Mouse (Mus musculus): Measurements from ENCODE around the gene Map7. TPM values are rescaled to one million over a fixed set of nuclear protein-coding genes. Genes with fewer than 3 reads are reported as not detected.

Gene Map7
- total RNA-seq, 1 experiment: 35.2 TPM

GRCm38 (mm10) chr10:20267032-20267431, 118.8 kb downstream of the Map7 start:
- H3K4me1 ChIP-seq (ENCODE audit: control insufficient read depth in 2 of 2, insufficient read depth in 2 of 2, low read length in 2 of 2, poor library complexity in 1 of 2): 0 out of 4 replicates have a peak, but pooled peaks cover 0 to under 1% of the 10 kb centered on the region in 2 experiments

DNA sequence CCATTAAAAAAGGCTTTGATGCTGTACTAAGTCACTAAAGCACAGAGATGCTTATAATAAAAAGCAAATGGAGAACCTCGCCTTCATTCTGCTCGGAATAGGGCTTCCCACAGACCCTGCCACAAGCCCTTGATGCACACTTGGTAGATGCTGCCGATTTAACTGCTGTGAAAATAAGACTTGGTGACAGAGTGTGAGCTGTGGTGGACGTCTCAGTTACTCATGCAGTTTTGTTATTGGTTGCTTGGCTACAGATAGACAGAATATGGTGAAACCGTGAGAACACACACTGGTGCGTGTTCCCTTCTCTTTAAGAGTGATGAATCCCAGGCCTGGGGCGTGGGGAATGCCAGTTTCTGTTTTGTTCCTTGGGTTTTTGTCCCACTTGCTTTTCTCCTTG, 120.7 kb downstream of the Map7 start:
- peaks cover 20% of the 10 kb centered on the region for H3K36me3 ChIP-seq (ENCODE audit: control insufficient read depth, insufficient read depth, low read length, poor library complexity, severe bottlenecking)
- in situ Hi-C loops (cut with MboI; ENCODE audit: low sequenced_read_pairs in 2 of 2, unreplicated experiment in 2 of 2): no loop called here
- H3K27ac ChIP-seq (ENCODE audit: insufficient read depth, low read depth, low read length, poor library complexity, severe bottlenecking): no peak overlapping the region
- TF ChIP-seq CHD2 (IDR thresholded peaks at IDR 0.05; ENCODE audit: low read depth, low read length): no peak
- no peak for TF ChIP-seq ZNF384 (IDR thresholded peaks at IDR 0.05; ENCODE audit: low read depth, low read length)
- TF ChIP-seq MAFK (IDR thresholded peaks at IDR 0.05; ENCODE audit: insufficient read depth, low read depth, low read length): no peak
- TF ChIP-seq ZC3H11A (IDR thresholded peaks at IDR 0.05; ENCODE audit: borderline replicate concordance, low read depth, low read length): no peak
- TF ChIP-seq HCFC1 (IDR thresholded peaks at IDR 0.05; ENCODE audit: borderline replicate concordance, insufficient read depth, low read length): no peak
- H3K9ac ChIP-seq (ENCODE audit: insufficient read depth, low read depth, low read length, poor library complexity, severe bottlenecking): no peak overlapping the region
- H3K4me1 ChIP-seq (ENCODE audit: control insufficient read depth in 2 of 2, insufficient read depth in 2 of 2, low read length in 2 of 2, poor library complexity in 1 of 2): peaks cover 0 to 4% of the 10 kb centered on the region in 2 experiments; a peak in 2 of 4 replicates
- DNase-seq (ENCODE audit: low read depth, low spot score): no peak
- no peaks in the 10 kb centered on the region for H3K9me3 ChIP-seq (ENCODE audit: control insufficient read depth, insufficient read depth, low read depth, low read length)
- no peak overlapping the region for H3K4me3 ChIP-seq (ENCODE audit: insufficient read depth in 1 of 2, low read depth in 1 of 2, low read length in 2 of 2, poor library complexity in 1 of 2, severe bottlenecking in 1 of 2)

More at GRCm38 (mm10) chr10:20267032-20267431, 118.8 kb downstream of the Map7 start:
- H3K36me3 ChIP-seq (ENCODE audit: control insufficient read depth, insufficient read depth, low read length, poor library complexity, severe bottlenecking): peaks cover 19% of the 10 kb centered on the region
- H3K4me3 ChIP-seq (ENCODE audit: insufficient read depth in 1 of 2, low read depth in 1 of 2, low read length in 2 of 2, poor library complexity in 1 of 2, severe bottlenecking in 1 of 2): no peak overlapping the region
- H3K9ac ChIP-seq (ENCODE audit: insufficient read depth, low read depth, low read length, poor library complexity, severe bottlenecking): no peak overlapping the region
- TF ChIP-seq ZNF384 (IDR thresholded peaks at IDR 0.05; ENCODE audit: low read depth, low read length) (no peak), HCFC1 (IDR thresholded peaks at IDR 0.05; ENCODE audit: borderline replicate concordance, insufficient read depth, low read length) (no peak), ZC3H11A (IDR thresholded peaks at IDR 0.05; ENCODE audit: borderline replicate concordance, low read depth, low read length) (no peak), CHD2 (IDR thresholded peaks at IDR 0.05; ENCODE audit: low read depth, low read length) (no peak), MAFK (IDR thresholded peaks at IDR 0.05; ENCODE audit: insufficient read depth, low read depth, low read length) (no peak)
- H3K27ac ChIP-seq (ENCODE audit: insufficient read depth, low read depth, low read length, poor library complexity, severe bottlenecking): no peak overlapping the region
- H3K9me3 ChIP-seq (ENCODE audit: control insufficient read depth, insufficient read depth, low read depth, low read length): no peaks in the 10 kb centered on the region
- DNase-seq (ENCODE audit: low read depth, low spot score): no peak
- in situ Hi-C loops (cut with MboI; ENCODE audit: low sequenced_read_pairs in 2 of 2, unreplicated experiment in 2 of 2): no loop called here

DNA sequence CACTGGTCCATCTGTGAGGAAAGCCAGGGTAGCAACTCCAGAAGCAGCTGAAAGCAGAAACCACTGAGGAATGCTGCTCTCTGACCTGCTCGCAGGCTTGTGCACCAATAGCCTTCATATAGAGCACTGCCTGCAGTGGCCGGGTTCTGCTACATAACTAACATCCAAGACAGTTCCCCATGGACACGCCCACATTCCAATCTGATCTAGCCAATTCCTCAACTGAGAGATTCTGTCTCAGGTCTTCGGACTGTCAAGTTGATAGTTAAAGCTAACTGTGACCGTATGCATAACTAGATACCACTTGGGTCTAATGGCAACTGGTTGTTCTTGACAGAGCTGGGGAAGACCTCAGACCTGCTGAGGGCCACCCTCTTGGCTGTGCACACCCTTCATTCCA, 124.1 kb downstream of the Map7 start:
- no peak for DNase-seq (ENCODE audit: low read depth, low spot score)
- no peak overlapping the region for H3K4me3 ChIP-seq (ENCODE audit: insufficient read depth in 1 of 2, low read depth in 1 of 2, low read length in 2 of 2, poor library complexity in 1 of 2, severe bottlenecking in 1 of 2)
- no peak overlapping the region for H3K9ac ChIP-seq (ENCODE audit: insufficient read depth, low read depth, low read length, poor library complexity, severe bottlenecking)
- H3K27ac ChIP-seq (ENCODE audit: insufficient read depth, low read depth, low read length, poor library complexity, severe bottlenecking): no peak overlapping the region
- in situ Hi-C loops (cut with MboI; ENCODE audit: low sequenced_read_pairs in 2 of 2, unreplicated experiment in 2 of 2): no loop called here
- H3K9me3 ChIP-seq (ENCODE audit: control insufficient read depth, insufficient read depth, low read depth, low read length): no peaks in the 10 kb centered on the region
- H3K4me1 ChIP-seq (ENCODE audit: control insufficient read depth in 2 of 2, insufficient read depth in 2 of 2, low read length in 2 of 2, poor library complexity in 1 of 2): peaks cover 0 to 4% of the 10 kb centered on the region in 2 experiments; a peak in 2 of 4 replicates
- H3K36me3 ChIP-seq (ENCODE audit: control insufficient read depth, insufficient read depth, low read length, poor library complexity, severe bottlenecking): peaks cover 21% of the 10 kb centered on the region
- TF ChIP-seq MAFK (IDR thresholded peaks at IDR 0.05; ENCODE audit: insufficient read depth, low read depth, low read length) (no peak), CHD2 (IDR thresholded peaks at IDR 0.05; ENCODE audit: low read depth, low read length) (no peak), HCFC1 (IDR thresholded peaks at IDR 0.05; ENCODE audit: borderline replicate concordance, insufficient read depth, low read length) (no peak), ZC3H11A (IDR thresholded peaks at IDR 0.05; ENCODE audit: borderline replicate concordance, low read depth, low read length) (no peak), ZNF384 (IDR thresholded peaks at IDR 0.05; ENCODE audit: low read depth, low read length) (no peak)

GRCm38 (mm10) chr10:20273278-20273677, 125.0 kb downstream of the Map7 start:
- no peak for DNase-seq (ENCODE audit: low read depth, low spot score)
- H3K27ac ChIP-seq (ENCODE audit: insufficient read depth, low read depth, low read length, poor library complexity, severe bottlenecking): no peak overlapping the region
- H3K9ac ChIP-seq (ENCODE audit: insufficient read depth, low read depth, low read length, poor library complexity, severe bottlenecking): peak overlapping the region; percentile 19; the same call in 1 of the 2 replicates
- H3K36me3 ChIP-seq (ENCODE audit: control insufficient read depth, insufficient read depth, low read length, poor library complexity, severe bottlenecking): peaks cover 20% of the 10 kb centered on the region
- peaks cover 0 to 4% of the 10 kb centered on the region in 2 experiments; a peak in 2 of 4 replicates for H3K4me1 ChIP-seq (ENCODE audit: control insufficient read depth in 2 of 2, insufficient read depth in 2 of 2, low read length in 2 of 2, poor library complexity in 1 of 2)
- H3K9me3 ChIP-seq (ENCODE audit: control insufficient read depth, insufficient read depth, low read depth, low read length): no peaks in the 10 kb centered on the region
- TF ChIP-seq ZNF384 (IDR thresholded peaks at IDR 0.05; ENCODE audit: low read depth, low read length) (no peak), HCFC1 (IDR thresholded peaks at IDR 0.05; ENCODE audit: borderline replicate concordance, insufficient read depth, low read length) (no peak), CHD2 (IDR thresholded peaks at IDR 0.05; ENCODE audit: low read depth, low read length) (no peak), MAFK (IDR thresholded peaks at IDR 0.05; ENCODE audit: insufficient read depth, low read depth, low read length) (no peak), ZC3H11A (IDR thresholded peaks at IDR 0.05; ENCODE audit: borderline replicate concordance, low read depth, low read length) (no peak)
- in situ Hi-C loops (cut with MboI; ENCODE audit: low sequenced_read_pairs in 2 of 2, unreplicated experiment in 2 of 2): no loop called here
- peak overlapping the region in 1 of 2 experiments; percentile 9; a peak in 1 of 4 replicates for H3K4me3 ChIP-seq (ENCODE audit: insufficient read depth in 1 of 2, low read depth in 1 of 2, low read length in 2 of 2, poor library complexity in 1 of 2, severe bottlenecking in 1 of 2)

Measured in ES-E14 (cell line).